ENCODE assay signal across 19 mouse cellular contexts in the genomic region with DNA sequence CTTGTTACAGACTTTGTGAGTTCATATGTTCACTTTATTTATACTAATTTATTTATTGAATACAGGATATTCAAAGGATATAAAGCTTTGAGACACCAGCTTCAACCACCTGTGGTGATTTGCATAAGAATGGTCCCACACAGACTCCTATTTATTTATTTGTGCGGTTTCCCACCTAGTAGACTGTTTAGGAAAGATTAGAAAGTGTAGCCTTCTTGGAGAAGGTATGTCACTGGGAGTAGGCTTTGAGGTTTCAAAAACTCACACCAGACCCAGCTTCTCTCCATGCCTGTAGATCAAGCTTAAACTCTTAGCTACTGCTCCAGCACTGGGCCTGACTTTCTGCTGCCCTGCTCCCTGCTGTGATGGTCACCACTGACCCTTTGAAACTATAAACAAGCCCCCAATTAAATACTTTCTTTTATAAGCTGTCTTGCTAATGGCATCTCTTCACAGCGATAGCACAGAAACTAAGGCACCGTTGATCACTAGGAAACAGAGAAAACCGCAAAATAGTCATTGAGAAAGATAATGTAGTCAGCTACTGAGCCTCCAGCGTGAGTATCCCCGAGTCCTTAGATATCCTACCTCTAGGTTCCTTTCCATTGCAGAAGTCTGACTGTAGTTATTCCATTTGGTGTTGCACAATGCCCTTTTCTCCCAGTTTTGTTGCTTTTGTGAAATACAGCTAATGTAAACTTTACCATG.
DNase-seq lines count a peak whose midpoint lies in the region; ATAC-seq and TF ChIP-seq lines count a peak whose summit lies in the region.
"Had no signal": no experiment of that assay in that cellular context is flagged by ENCODE, and none has a peak within 500 bp of the region (broad histone marks: within the 10 kb centered on the region; RNA-seq: fewer than 3 reads in every experiment).

No protein-coding gene starts in this region.

- no peak overlapping the region; the same call in 1 of the 2 replicates for H3K9ac ChIP-seq in liver, embryonic 14.5 days (replicated peaks)
- H3K9ac ChIP-seq: forebrain, embryonic 13.5 days; forebrain, postnatal 0 days; heart, embryonic 12.5 days; hindbrain, embryonic 14.5 days had no signal

- H3K36me3 ChIP-seq in liver, embryonic 14.5 days (replicated peaks; ENCODE audit: control insufficient read depth, insufficient read depth, low read depth): no peaks in the 10 kb centered on the region
- H3K36me3 ChIP-seq: embryonic facial prominence, embryonic 10.5 days; G1E; heart, embryonic 12.5 days; hindbrain, embryonic 10.5 days had no signal

- no peak for TF ChIP-seq CTCF in liver, embryonic 14.5 days (IDR thresholded peaks at IDR 0.05; ENCODE audit: low read depth)

- H3K9me3 ChIP-seq in liver, embryonic 14.5 days (ENCODE audit: control insufficient read depth, low read length): no peaks in the 10 kb centered on the region
- H3K9me3 ChIP-seq: embryonic facial prominence, embryonic 10.5 days; forebrain, embryonic 13.5 days; heart, embryonic 12.5 days; hindbrain, embryonic 10.5 days had no signal

- TF ChIP-seq EP300 in liver, embryonic 14.5 days (IDR thresholded peaks at IDR 0.05; ENCODE audit: low read depth): peak; percentile 73

- peak; percentile 60; the same call in 1 of the 2 replicates for ATAC-seq in common myeloid progenitor, adult 5-6 weeks (replicated peaks; ENCODE audit: low read depth, poor library complexity, severe bottlenecking)
- ATAC-seq in liver, embryonic 14.5 days (ENCODE audit: insufficient read depth): peak; percentile 90
- peak; percentile 91 for ATAC-seq in megakaryocyte progenitor cell, adult 5-6 weeks (replicated peaks; ENCODE audit: poor library complexity)
- ATAC-seq in CD4-positive, CD25-positive, alpha-beta regulatory T cell, adult 4 months: no peak
- ATAC-seq: forebrain, embryonic 13.5 days; forebrain, postnatal 0 days had no signal

- peak overlapping the region; percentile 38 for H3K4me2 ChIP-seq in liver, embryonic 14.5 days (ENCODE audit: low read depth)
- H3K4me2 ChIP-seq: forebrain, embryonic 13.5 days; heart, embryonic 12.5 days; hindbrain, embryonic 14.5 days had no signal

- peak; percentile 6 for DNase-seq in R1 (ENCODE audit: low read depth, low spot score)
- peak in 2 of 3 experiments; percentile 12 to 26 for DNase-seq in liver, embryonic 14.5 days (ENCODE audit: low read depth in 3 of 3, low spot score in 3 of 3)
- DNase-seq in embryo, embryonic 10 days (ENCODE audit: low spot score): no peak
- no peak for DNase-seq in kidney, postnatal 14 days
- DNase-seq: adrenal gland, postnatal 14 days; cerebellum, adult 2 months; cerebellum, postnatal 14 days; forebrain, postnatal 0 days; gastrocnemius, adult 2 months; gastrocnemius, postnatal 25 days had no signal

- no peak overlapping the region for H3K27ac ChIP-seq in liver, embryonic 14.5 days
- H3K27ac ChIP-seq: embryonic facial prominence, embryonic 10.5 days; forebrain, embryonic 13.5 days; gastrocnemius, adult 2 months; hindbrain, embryonic 10.5 days; hindbrain, embryonic 14.5 days had no signal

- H3K4me1 ChIP-seq in liver, embryonic 14.5 days (replicated peaks; ENCODE audit: control insufficient read depth in 2 of 2, insufficient read depth in 2 of 2, low read length in 1 of 2): peaks cover 0 to 10% of the 10 kb centered on the region in 2 experiments
- H3K4me1 ChIP-seq: embryonic facial prominence, embryonic 10.5 days; forebrain, embryonic 13.5 days had no signal

- no peak overlapping the region for H3K4me3 ChIP-seq in liver, embryonic 14.5 days (ENCODE audit: insufficient read depth in 1 of 2, low read depth in 2 of 2, low read length in 2 of 2)
- H3K4me3 ChIP-seq: embryonic facial prominence, embryonic 10.5 days; forebrain, embryonic 13.5 days; gastrocnemius, adult 2 months; heart, embryonic 12.5 days; hindbrain, embryonic 10.5 days had no signal

- H3K27me3 ChIP-seq in liver, embryonic 14.5 days (ENCODE audit: control insufficient read depth, insufficient read depth, low read length): no peaks in the 10 kb centered on the region
- H3K27me3 ChIP-seq: forebrain, embryonic 13.5 days; heart, embryonic 12.5 days had no signal

- 12% methylated on average over 6 of the region's 6 CpGs for WGBS in liver, embryonic 14.5 days (ENCODE audit: insufficient replicate concordance)

Comparison
In these comparisons a context has a peak if more than half of its experiments do, and no peak if none do; other contexts are left out.
1. DNase-seq: peak in R1 (single experiment) and liver, embryonic 14.5 days (2 of 3); none in embryo, embryonic 10 days (single experiment) and kidney, postnatal 14 days (single experiment).